Mouse (Mus musculus) c-Kit-positive CD71-positive TER-119-positive erythroid progenitor cells, embryonic 14.5 days (primary cell): ENCODE measurements around the gene Gm2035.
"Not testable (repeated sequence)": the region's sequence is repeated elsewhere in the genome, so short reads cannot be mapped to it uniquely, and the experiment has no call there.

Experiments used
- DNase-seq: peaks from one replicate; pipeline ENCODE4 v3.0.0-alpha.2; 2013; ENCODE audit warnings: low spot score

Gm2035 gene

DNA sequence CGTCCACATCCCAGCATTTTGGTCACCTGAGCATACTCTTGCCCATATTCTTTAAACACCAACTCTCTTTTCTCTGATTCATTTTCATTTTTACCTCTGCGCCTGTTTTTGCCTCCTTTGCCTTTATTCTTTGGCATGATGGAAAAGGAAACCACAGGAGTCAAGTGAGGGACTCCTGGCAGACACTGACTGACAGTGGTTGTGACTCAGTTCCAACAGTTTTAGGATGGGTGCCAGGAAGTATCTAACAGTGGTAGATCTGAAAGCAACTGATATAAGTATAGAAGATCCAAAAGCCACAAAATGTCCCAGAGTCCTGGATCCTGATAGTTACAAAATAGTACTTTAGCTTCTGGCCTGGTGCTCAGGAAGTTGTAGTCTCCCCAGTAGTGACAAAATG is at the start of gene Gm2035:
Gene Gm2035 (minus strand): TSS at position 137 of the 400 bp plus-strand sequence.
- not testable (repeated sequence) for DNase-seq

DNA sequence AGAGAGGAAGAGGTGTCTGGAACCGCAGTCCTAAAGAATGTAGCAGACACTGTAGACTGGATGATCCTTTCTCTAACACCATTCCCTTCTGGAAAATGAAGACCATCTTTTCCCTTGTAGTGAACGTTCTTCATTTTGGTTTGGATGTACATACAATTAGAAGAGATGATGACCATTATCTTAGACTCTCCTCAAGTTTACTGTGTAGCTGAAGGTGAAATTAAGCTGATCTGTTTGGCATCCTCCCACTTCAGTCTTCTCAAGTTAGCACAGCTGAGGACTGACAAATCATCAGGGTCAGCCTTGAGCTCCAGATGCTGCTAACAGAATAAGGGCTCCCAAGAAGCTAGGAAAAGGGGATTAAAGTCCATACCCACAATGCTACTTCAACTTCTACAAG is 34.1 kb upstream of the Gm2035 start, which contains the start of gene Gm2042:
Gene Gm2042 (plus strand): TSS at position 301 of the 400 bp plus-strand sequence.
- not testable (repeated sequence) for DNase-seq

DNA sequence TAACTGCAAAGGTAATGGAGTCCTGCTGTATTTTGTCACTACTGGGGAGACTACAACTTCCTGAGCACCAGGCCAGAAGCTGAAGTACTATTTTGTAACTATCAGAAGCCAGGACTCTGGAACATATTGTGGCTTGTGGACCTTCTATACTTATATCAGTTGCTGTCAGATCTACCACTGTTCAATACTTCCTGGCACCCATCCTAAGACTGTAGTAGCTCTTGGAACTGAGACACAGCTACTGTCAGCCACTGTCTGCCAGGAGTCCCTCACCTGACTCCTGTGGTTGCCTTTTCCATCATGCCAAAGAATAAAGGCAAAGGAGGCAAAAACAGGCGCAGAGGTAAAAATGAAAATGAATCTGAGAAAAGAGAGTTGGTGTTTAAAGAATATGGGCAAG is 24.6 kb downstream of the Gm2035 start, which contains the start of gene Gm2022:
Gene Gm2022 (plus strand): TSS at position 301 of the 400 bp plus-strand sequence.
- DNase-seq: not testable (repeated sequence)

GRCm38 (mm10) chr12:87873772-87874171 is 45.9 kb downstream of the Gm2035 start, which contains the start of gene Gm2016:
TSS of gene Gm2016 (plus strand) at chr12:87874072.
- DNase-seq: not testable (repeated sequence)
